Mouse (Mus musculus) cerebellum, adult (tissue): ENCODE results near the gene Dgki.

Experiments
- ATAC-seq: cut with Nextera tagmentation; 2 replicates; pipeline ENCODE4 v1.9.2; 2017; ENCODE audit warnings: mild to moderate bottlenecking, moderate library complexity, mixed read lengths; ENCODE audit not compliant: insufficient number of reproducible peaks, low FRiP score, low TSS enrichment

The Dgki gene

GRCm38 (mm10) chr6:36890776-36891175, 409.2 kb downstream of the Dgki start:
- ATAC-seq = no peak

GRCm38 (mm10) chr6:36890296-36890695, 409.7 kb downstream of the Dgki start:
- ATAC-seq = no peak

DNA sequence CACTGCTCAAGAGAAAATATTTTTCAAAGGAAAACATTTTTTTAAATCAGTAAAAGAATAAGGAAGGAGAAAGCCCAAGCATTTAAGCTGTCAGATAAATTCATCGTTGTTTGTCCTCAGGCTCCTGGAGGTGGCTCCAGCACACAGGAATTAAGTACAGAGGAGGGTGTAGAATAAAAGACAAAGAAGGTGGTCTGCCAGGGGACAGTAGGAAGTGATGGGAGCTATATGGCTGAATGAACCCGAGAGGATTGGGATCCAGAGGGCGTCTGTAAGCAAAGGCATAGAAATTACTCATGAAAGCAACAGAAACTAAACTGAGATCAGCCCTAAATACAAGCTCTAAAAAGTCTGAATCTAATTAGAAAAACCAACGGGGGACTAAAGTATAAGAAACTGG, 418.7 kb downstream of the Dgki start:
- no peak for ATAC-seq

DNA sequence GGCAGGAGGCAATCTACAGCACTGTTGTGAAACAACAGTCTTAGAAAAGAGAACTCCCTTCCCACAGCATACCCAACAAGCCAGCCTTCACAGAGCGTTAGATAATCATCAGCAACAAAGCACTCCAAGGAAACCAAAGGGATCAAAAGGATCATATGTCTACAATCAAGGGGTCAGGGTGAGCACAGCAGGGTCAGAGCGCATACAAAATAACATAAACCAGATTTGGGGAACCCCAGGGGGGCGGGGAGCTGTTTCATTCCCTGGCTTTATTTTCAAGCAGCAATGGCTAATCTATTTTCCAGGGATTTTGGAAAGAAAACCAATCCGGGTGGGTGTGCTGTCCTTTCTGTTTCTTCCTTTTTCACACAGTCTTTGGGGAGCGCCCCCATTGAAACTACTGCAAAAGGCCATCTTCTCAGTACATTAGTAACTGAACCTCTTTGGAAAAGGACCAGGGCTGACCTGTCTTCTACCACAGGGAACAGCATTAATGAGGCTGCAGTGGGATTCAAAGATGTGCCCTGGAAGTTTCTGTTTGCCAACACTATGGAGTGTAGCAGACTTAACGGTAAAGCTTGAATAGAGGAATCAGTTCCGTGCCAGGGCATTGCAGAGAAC, 419.2 kb downstream of the Dgki start:
- no peak for ATAC-seq

- no peak for ATAC-seq
Measured at GRCm38 (mm10) chr6:36877399-36877798, 422.6 kb downstream of the Dgki start.

- ATAC-seq = no peak
Measured at GRCm38 (mm10) chr6:36876426-36876825, 423.6 kb downstream of the Dgki start.

GRCm38 (mm10) chr6:36875926-36876325, 424.1 kb downstream of the Dgki start:
- no peak for ATAC-seq

DNA sequence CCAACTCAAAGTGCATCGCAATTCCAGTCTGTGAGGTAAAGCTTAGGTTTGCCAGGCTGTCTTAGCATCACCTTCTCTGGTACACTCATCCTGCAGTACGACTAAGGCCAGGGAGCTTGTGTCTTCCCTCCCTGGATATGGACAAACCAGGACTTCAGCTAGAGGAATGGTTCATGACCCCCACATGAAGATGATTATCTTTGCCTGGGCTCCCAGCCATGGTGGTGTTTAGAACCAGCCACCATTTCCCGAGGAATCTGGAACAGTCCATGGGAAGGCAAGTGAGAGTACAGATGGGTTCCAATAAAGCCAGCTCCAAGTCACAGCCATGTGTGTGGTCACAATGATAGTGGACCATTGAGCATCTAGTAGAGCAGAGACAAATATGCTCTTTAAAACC, 427.1 kb downstream of the Dgki start:
- no peak for ATAC-seq

- no peak for ATAC-seq
Measured at GRCm38 (mm10) chr6:36868217-36868616, 431.8 kb downstream of the Dgki start.

DNA sequence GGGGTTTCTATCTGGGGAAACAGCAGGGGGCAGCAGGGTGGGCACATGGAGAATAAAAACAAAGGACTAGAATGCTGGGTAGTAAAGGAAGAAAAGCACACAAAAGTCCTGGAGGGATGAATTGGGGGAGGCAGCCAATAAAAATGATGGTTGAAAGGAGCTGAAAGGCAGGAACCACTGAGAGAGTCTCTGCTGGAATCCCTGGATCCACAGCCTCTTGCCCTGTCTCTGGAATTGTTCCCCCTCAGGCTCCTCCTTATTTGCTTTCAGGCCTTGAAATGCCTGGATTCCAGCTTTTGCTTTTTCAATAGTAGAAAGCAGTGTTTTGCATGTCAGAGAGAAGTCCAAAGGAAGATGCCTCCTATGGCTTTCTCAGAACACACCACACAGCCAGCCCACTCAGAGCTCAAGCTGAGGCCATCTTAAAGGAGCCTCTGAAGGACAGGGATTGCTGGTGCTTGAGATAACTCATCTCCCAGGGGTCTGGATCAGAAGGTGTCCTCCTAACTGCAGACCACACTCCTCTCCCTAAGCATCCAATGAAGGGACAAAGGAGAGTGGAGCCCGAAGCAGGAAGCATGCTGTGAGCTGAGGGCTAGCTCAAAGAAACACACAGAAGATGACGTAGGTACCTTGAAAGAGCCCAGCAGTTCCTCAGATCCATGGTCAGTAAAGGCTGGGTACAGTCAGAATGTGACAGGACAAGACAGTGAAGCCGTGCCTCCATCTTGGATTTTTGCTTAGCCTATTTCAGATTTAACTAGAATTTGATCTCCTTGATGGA, 441.5 kb downstream of the Dgki start:
- ATAC-seq = no peak

GRCm38 (mm10) chr6:36857627-36858257, 442.2 kb downstream of the Dgki start:
- no peak for ATAC-seq

GRCm38 (mm10) chr6:36850422-36851129, 449.4 kb downstream of the Dgki start:
- peak; percentile 61 for ATAC-seq

- no peak for ATAC-seq
Measured at GRCm38 (mm10) chr6:36845288-36845687, 454.7 kb downstream of the Dgki start.

GRCm38 (mm10) chr6:36844258-36844657, 455.7 kb downstream of the Dgki start:
- peak; percentile 82 for ATAC-seq

- ATAC-seq = no peak
Measured at GRCm38 (mm10) chr6:36843031-36843488, 456.9 kb downstream of the Dgki start.

DNA sequence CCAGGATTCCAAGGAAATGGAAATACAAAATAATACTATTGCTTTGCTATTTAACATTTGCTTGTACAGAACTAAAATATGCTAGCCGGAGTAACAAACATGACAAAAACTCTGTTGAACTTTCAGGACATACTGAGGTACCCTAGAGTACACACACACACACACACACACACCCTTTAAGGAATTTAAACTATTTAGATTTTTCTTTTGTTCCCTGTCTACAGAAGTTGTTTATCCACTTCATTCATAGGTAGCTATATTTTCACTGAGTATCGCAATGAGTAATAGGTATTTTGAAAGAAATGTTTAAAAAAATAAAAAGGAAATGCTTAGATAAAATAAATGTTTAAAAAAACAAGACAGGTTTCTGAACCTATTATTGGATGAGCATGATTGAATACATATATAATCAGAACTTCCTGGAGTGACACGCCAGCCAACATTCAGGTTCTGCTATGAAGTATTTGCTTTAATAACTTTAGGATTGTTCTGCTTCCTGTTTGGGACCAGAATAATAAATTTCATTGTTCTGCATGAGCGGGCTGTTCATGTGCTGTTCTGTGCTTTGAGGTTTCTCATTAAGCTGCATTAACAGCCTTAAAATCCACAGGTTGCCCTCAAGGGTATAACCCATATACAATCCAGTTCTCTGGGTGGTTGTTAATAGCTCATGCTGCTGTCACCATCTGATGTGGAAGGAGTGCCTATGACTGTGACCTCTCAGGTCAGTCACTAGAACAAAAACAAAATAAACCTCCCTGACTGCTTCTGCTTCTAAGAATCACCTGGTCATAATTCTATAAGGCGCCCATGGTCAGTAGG, 457.7 kb downstream of the Dgki start:
- ATAC-seq = no peak

DNA sequence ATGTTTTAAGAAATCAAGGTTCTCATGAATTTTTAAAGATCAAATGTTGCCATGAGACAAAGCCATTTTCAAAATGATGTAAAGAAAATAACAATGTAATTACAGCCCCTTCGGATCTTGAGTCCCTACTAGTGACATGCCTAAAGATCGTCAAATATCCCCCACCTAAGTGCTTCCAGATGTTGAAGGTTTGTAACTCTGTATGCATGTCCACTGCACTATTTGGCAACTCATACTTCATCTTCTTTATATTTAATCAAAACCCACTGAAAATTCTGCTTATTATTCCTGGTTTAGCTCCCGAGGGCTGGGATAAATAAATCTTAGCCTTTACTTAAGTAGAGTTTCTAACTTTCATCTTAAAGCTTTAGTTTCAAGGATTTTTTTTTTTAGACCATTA, 458.3 kb downstream of the Dgki start:
- ATAC-seq = no peak

- no peak for ATAC-seq
Measured at GRCm38 (mm10) chr6:36841174-36841573, 458.8 kb downstream of the Dgki start.

GRCm38 (mm10) chr6:36838747-36839146, 461.2 kb downstream of the Dgki start:
- ATAC-seq = no peak

- no peak for ATAC-seq
Measured at GRCm38 (mm10) chr6:36835351-36835750, 464.6 kb downstream of the Dgki start.
